Mouse (Mus musculus): Measurements from ENCODE around the gene Letmd1. TPM values are rescaled to one million over a fixed set of nuclear protein-coding genes. Genes with fewer than 3 reads are reported as not detected.
A peak's percentile ranks its signal among the peaks of the same experiment; 100 is the strongest.

Letmd1 gene
- total and polyA plus RNA-seq, 2 experiments from 2014 or later, result 52.5 to 87.8 TPM

GRCm38 (mm10) chr15:100422899-100423860, 45.6 kb upstream of the Letmd1 start:
- H3K36me3 ChIP-seq (ENCODE audit: insufficient read depth), result no peaks in the 10 kb centered on the region
- peak overlapping the region; percentile 93 for H3K4me2 ChIP-seq (ENCODE audit: low read depth)
- H3K4me1 ChIP-seq (ENCODE audit: insufficient read depth), result peaks cover 12% of the 10 kb centered on the region; the same call in 1 of the 2 replicates
- H3K9ac ChIP-seq, result peak overlapping the region; percentile 77
- ATAC-seq (peak; percentile 99), DNase-seq (peak; percentile 96)
- no peaks in the 10 kb centered on the region for H3K9me3 ChIP-seq (ENCODE audit: low read length)
- TF ChIP-seq CTCF (IDR thresholded peaks at IDR 0.05; ENCODE audit: low read depth), result no peak
- H3K27me3 ChIP-seq (ENCODE audit: insufficient read depth, low read length), result peaks cover 20% of the 10 kb centered on the region
- peak overlapping the region; percentile 57; the same call in 1 of the 2 replicates for H3K27ac ChIP-seq (ENCODE audit: low read depth, low read length)
- H3K4me3 ChIP-seq (ENCODE audit: low read depth, low read length), result peak overlapping the region; percentile 93
- WGBS, result 1% methylated on average over 65 of the region's 65 CpGs

GRCm38 (mm10) chr15:100423916-100424315, 44.9 kb upstream of the Letmd1 start:
- Histone ChIP-seq H3K9me3 (ENCODE audit: low read length) (no peaks in the 10 kb centered on the region), H3K4me3 (ENCODE audit: low read depth, low read length) (peak overlapping the region; percentile 93; the same call in 1 of the 2 replicates), H3K4me2 (ENCODE audit: low read depth) (peak overlapping the region; percentile 93), H3K27ac (ENCODE audit: low read depth, low read length) (no peak overlapping the region), H3K36me3 (ENCODE audit: insufficient read depth) (no peaks in the 10 kb centered on the region), H3K27me3 (ENCODE audit: insufficient read depth, low read length) (peaks cover 20% of the 10 kb centered on the region), H3K9ac (peak overlapping the region; percentile 2; the same call in 1 of the 2 replicates), H3K4me1 (ENCODE audit: insufficient read depth) (peaks cover 12% of the 10 kb centered on the region; the same call in 1 of the 2 replicates)
- TF ChIP-seq CTCF (IDR thresholded peaks at IDR 0.05; ENCODE audit: low read depth), result no peak
- 4% methylated on average over 14 of the region's 14 CpGs for WGBS
- ATAC-seq (no peak), DNase-seq (no peak)

GRCm38 (mm10) chr15:100424396-100425122, 44.3 kb upstream of the Letmd1 start, which contains the start of gene Slc11a2:
Gene Slc11a2 (minus strand): TSS chr15:100425072.
- Histone ChIP-seq H3K4me1 (ENCODE audit: insufficient read depth) (peaks cover 12% of the 10 kb centered on the region; the same call in 1 of the 2 replicates), H3K27ac (ENCODE audit: low read depth, low read length) (no peak within 1 kb of the TSS), H3K4me2 (ENCODE audit: low read depth) (peak within 1 kb of the TSS; percentile 93), H3K4me3 (ENCODE audit: low read depth, low read length) (no peak within 1 kb of the TSS), H3K9ac (peak within 1 kb of the TSS; percentile 2; the same call in 1 of the 2 replicates), H3K27me3 (ENCODE audit: insufficient read depth, low read length) (peaks cover 20% of the 10 kb centered on the region), H3K36me3 (ENCODE audit: insufficient read depth) (no peaks in the 10 kb centered on the region), H3K9me3 (ENCODE audit: low read length) (no peaks in the 10 kb centered on the region)
- ATAC-seq (no peak), DNase-seq (no peak)
- WGBS, result 23% methylated on average over 17 of the region's 17 CpGs
- no peak for TF ChIP-seq CTCF (IDR thresholded peaks at IDR 0.05; ENCODE audit: low read depth)

GRCm38 (mm10) chr15:100428296-100428905, 40.4 kb upstream of the Letmd1 start:
- Histone ChIP-seq H3K4me3 (ENCODE audit: low read depth, low read length) (no peak overlapping the region), H3K4me2 (ENCODE audit: low read depth) (no peak overlapping the region), H3K27me3 (ENCODE audit: insufficient read depth, low read length) (peaks cover 20% of the 10 kb centered on the region), H3K9ac (no peak overlapping the region), H3K9me3 (ENCODE audit: low read length) (no peaks in the 10 kb centered on the region), H3K36me3 (ENCODE audit: insufficient read depth) (no peaks in the 10 kb centered on the region), H3K4me1 (ENCODE audit: insufficient read depth) (0 out of 2 replicates have a peak, but pooled peaks cover 2% of the 10 kb centered on the region), H3K27ac (ENCODE audit: low read depth, low read length) (no peak overlapping the region)
- DNase-seq (no peak), ATAC-seq (no peak)
- no peak for TF ChIP-seq CTCF (IDR thresholded peaks at IDR 0.05; ENCODE audit: low read depth)
- 85% methylated on average over 13 of the region's 13 CpGs for WGBS

- H3K4me1 ChIP-seq (ENCODE audit: insufficient read depth), result no peaks in the 10 kb centered on the region
- H3K27me3 ChIP-seq (ENCODE audit: insufficient read depth, low read length), result peaks cover 6% of the 10 kb centered on the region; the same call in 1 of the 2 replicates
- H3K9ac ChIP-seq, result no peak overlapping the region
- H3K36me3 ChIP-seq (ENCODE audit: insufficient read depth), result no peaks in the 10 kb centered on the region
- no peak for TF ChIP-seq CTCF (IDR thresholded peaks at IDR 0.05; ENCODE audit: low read depth)
- ATAC-seq (peak; percentile 40), DNase-seq (no peak)
- no peak overlapping the region for H3K4me3 ChIP-seq (ENCODE audit: low read depth, low read length)
- H3K9me3 ChIP-seq (ENCODE audit: low read length), result no peaks in the 10 kb centered on the region
- no peak overlapping the region for H3K4me2 ChIP-seq (ENCODE audit: low read depth)
- H3K27ac ChIP-seq (ENCODE audit: low read depth, low read length), result no peak overlapping the region
- WGBS, result 64% methylated on average over 11 of the region's 11 CpGs
Measured at GRCm38 (mm10) chr15:100429959-100430565, 38.8 kb upstream of the Letmd1 start.

GRCm38 (mm10) chr15:100433234-100433633, 35.6 kb upstream of the Letmd1 start:
- Histone ChIP-seq H3K4me2 (ENCODE audit: low read depth) (no peak overlapping the region), H3K4me3 (ENCODE audit: low read depth, low read length) (no peak overlapping the region), H3K36me3 (ENCODE audit: insufficient read depth) (no peaks in the 10 kb centered on the region), H3K4me1 (ENCODE audit: insufficient read depth) (no peaks in the 10 kb centered on the region), H3K27ac (ENCODE audit: low read depth, low read length) (no peak overlapping the region), H3K9me3 (ENCODE audit: low read length) (no peaks in the 10 kb centered on the region), H3K27me3 (ENCODE audit: insufficient read depth, low read length) (no peaks in the 10 kb centered on the region), H3K9ac (no peak overlapping the region)
- no peak for TF ChIP-seq CTCF (IDR thresholded peaks at IDR 0.05; ENCODE audit: low read depth)
- WGBS, result 76% methylated on average over 4 of the region's 4 CpGs
- no peak for ATAC-seq
- no peak for DNase-seq
